Mouse (Mus musculus) kidney, adult 9 months (tissue): ENCODE results near the gene Vmn1r179.
"Not testable (repeated sequence)": the region's sequence is repeated elsewhere in the genome, so short reads cannot be mapped to it uniquely, and the experiment has no call there.

ENCODE experiments used
- DNase-seq: peaks from one replicate; pipeline ENCODE4 v3.0.0; 2022

Vmn1r179 gene

GRCm38 (mm10) chr7:23926678-23927077 is at the start of gene Vmn1r179:
Vmn1r179 (plus strand) TSS chr7:23926978.
- no peak for DNase-seq

DNA sequence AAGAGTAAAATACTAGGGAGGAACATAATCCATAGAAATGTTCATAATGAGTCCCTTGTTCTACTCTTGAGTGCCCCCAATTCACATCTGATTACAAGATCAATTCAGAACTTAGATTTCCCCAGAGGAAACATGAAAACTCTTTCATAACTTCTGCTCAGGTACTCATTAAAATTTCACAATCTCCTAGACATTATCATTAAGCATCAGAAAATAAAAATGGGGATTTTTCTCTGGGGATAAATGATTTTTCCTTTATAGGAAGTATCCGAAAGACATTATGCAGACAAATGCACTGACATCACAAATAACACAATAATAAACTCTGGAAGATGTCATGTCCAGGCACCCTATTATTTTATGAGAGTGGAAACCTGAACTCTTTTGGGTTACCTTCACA is 35.1 kb upstream of the Vmn1r179 start, which contains the start of gene Vmn1r178:
Gene Vmn1r178 (plus strand): TSS at position 301 of the 400 bp plus-strand sequence.
- no peak for DNase-seq

- no peak for DNase-seq
Observed at GRCm38 (mm10) chr7:23950332-23950731, 23.6 kb downstream of the Vmn1r179 start, which contains the start of gene Vmn1r180. Vmn1r180 (plus strand) TSS chr7:23950632.

GRCm38 (mm10) chr7:23968044-23968443 is 41.3 kb downstream of the Vmn1r179 start:
- DNase-seq = peak; percentile 50

GRCm38 (mm10) chr7:23974315-23974714 is 47.5 kb downstream of the Vmn1r179 start, which contains the start of gene Vmn1r181:
Vmn1r181 (plus strand) TSS chr7:23974615.
- not testable (repeated sequence) for DNase-seq
